7 mouse cellular contexts compared by ENCODE assay signal in the genomic region with DNA sequence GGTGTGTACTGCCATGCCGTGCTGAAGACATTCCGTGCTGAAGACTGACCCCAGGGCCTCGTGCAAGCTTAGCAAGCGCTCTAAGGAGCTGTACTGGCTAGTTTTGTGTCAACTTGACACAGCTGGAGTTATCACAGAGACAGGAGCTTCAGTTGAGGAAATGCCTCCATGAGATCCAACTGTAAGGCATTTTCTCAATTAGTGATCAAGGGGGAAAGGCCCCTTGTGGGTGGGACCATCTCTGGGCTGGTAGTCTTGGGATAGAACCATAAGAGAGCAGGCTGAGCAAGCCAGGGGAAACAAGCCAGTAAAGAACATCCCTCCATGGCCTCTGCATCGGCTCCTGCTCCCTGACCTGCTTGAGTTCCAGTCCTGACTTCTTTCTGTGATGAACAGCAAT. TPM values are rescaled to one million over a fixed set of nuclear protein-coding genes. Genes with fewer than 3 reads are reported as not detected.
DNase-seq lines count a peak whose midpoint lies in the region; TF ChIP-seq lines count a peak whose summit lies in the region.
"Not testable (repeated sequence)": the region's sequence is repeated elsewhere in the genome, so short reads cannot be mapped to it uniquely, and the experiment has no call there.

A gene (plus strand): TSS at position 301 of the 400 bp plus-strand sequence.

- DNase-seq in ES-E14 (ENCODE audit: low read depth, low spot score); adrenal gland, postnatal 10 days; brain, embryonic 14.5 days (ENCODE audit: low read depth); heart, postnatal 10 days; layer of hippocampus, postnatal 10 days (ENCODE audit: low spot score in 2 of 2); left cerebral cortex, adult 2 months (ENCODE audit: extremely low spot score in 1 of 2, low spot score in 2 of 2); left cerebral cortex, postnatal 36 days (ENCODE audit: low spot score in 2 of 2): not testable (repeated sequence)

- H3K4me1 ChIP-seq in ES-E14 (ENCODE audit: control insufficient read depth in 2 of 2, insufficient read depth in 2 of 2, low read length in 2 of 2, poor library complexity in 1 of 2) = not testable (repeated sequence)

- not testable (repeated sequence) for H3K27ac ChIP-seq in ES-E14 (ENCODE audit: insufficient read depth, low read depth, low read length, poor library complexity, severe bottlenecking); left cerebral cortex, adult 2 months

- not testable (repeated sequence) for H3K36me3 ChIP-seq in ES-E14 (ENCODE audit: control insufficient read depth, insufficient read depth, low read length, poor library complexity, severe bottlenecking)

- intact Hi-C loops in heart, postnatal 10 days (cut with DNase I); left cerebral cortex, adult 2 months (cut with DNase I); left cerebral cortex, postnatal 36 days (cut with DNase I): not testable (repeated sequence)

- not testable (repeated sequence) for H3K9me3 ChIP-seq in ES-E14 (ENCODE audit: control insufficient read depth, insufficient read depth, low read depth, low read length)

- in situ Hi-C loops in ES-E14 (cut with MboI; ENCODE audit: low sequenced_read_pairs in 2 of 2, unreplicated experiment in 2 of 2) = not testable (repeated sequence)

- not testable (repeated sequence) for TF ChIP-seq POLR2A in brain, embryonic 14.5 days (IDR thresholded peaks at IDR 0.05; ENCODE audit: borderline replicate concordance, extremely low read depth, insufficient read depth, insufficient read length, poor library complexity, severe bottlenecking)

- not testable (repeated sequence) for H3K4me3 ChIP-seq in ES-E14 (ENCODE audit: insufficient read depth in 1 of 2, low read depth in 1 of 2, low read length in 2 of 2, poor library complexity in 1 of 2, severe bottlenecking in 1 of 2); left cerebral cortex, adult 2 months

- H3K9ac ChIP-seq in ES-E14 (ENCODE audit: insufficient read depth, low read depth, low read length, poor library complexity, severe bottlenecking) = not testable (repeated sequence)

- TF ChIP-seq CTCF in brain, embryonic 14.5 days (IDR thresholded peaks at IDR 0.05; ENCODE audit: borderline replicate concordance, extremely low read depth, insufficient read depth, insufficient read length); left cerebral cortex, adult 2 months (IDR thresholded peaks at IDR 0.05): not testable (repeated sequence)

RNA-seq across cellular contexts. Expression of the gene that starts here (rescaled TPM):
- total RNA-seq in ES-E14 (2012; rRNA removed) = 11.2 and 19.3 TPM in 2 replicates
- 10 to 100 TPM; 16.4 to 17.5 TPM for total RNA-seq in adrenal gland, postnatal 10 days (2021)
- polyA plus RNA-seq in brain, embryonic 14.5 days (2012; rRNA removed) = 5.6 and 11.0 TPM in 2 replicates
- total RNA-seq in heart, postnatal 10 days (2021) = 10 to 100 TPM; 11.5 to 13.0 TPM
- 10 to 100 TPM; 20.3 to 21.5 TPM for total RNA-seq in layer of hippocampus, postnatal 10 days (2021)
- total RNA-seq in left cerebral cortex, adult 2 months (2021) = 10 to 100 TPM; 18.8 to 20.0 TPM
- total RNA-seq in left cerebral cortex, postnatal 36 days (2021) = 10 to 100 TPM; 15.7 to 18.8 TPM
